10 mouse cellular contexts compared by ENCODE assay signal in the genomic region with DNA sequence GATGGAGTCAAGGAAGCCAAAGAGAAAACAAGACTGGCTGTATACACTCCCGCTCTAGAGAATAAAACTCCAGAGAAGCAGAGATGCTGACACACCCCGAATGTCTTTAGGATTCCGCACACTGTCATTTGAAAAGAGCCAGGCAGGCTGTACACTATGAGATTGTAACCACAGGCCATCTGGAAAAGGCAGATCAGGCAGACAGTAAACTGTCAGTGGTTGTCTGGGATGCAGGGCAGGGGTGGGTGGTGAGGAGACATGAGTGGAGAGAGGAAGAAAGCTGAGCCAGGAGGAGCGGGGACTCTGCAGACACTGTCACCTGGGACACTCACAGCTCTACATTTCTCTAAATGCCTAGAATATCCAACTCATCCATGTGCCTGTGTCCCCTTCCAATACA. TPM values are rescaled to one million over a fixed set of nuclear protein-coding genes. Genes with fewer than 3 reads are reported as not detected.
DNase-seq lines count a peak whose midpoint lies in the region; ATAC-seq and TF ChIP-seq lines count a peak whose summit lies in the region.
"Had no signal": no experiment of that assay in that cellular context is flagged by ENCODE, and none has a peak within 500 bp of the region (broad histone marks: within the 10 kb centered on the region; RNA-seq: fewer than 3 reads in every experiment).

No protein-coding gene starts in this region.

- DNase-seq in frontal cortex, postnatal 36 days (ENCODE audit: low spot score in 2 of 2), result peak; percentile 25 to 33
- no peak for DNase-seq in frontal cortex, postnatal 14 days (ENCODE audit: low spot score in 2 of 2)
- peak; percentile 60 for DNase-seq in lung, embryonic 14.5 days
- no peak for DNase-seq in lung, postnatal 14 days
- no peak for DNase-seq in liver, postnatal 0 days
- no peak for DNase-seq in forebrain, embryonic 11.5 days (ENCODE audit: low spot score)
- DNase-seq: adrenal gland, postnatal 10 days had no signal

- peak; percentile 38; the same call in 1 of the 2 replicates for TF ChIP-seq EP300 in liver, postnatal 0 days (IDR thresholded peaks at IDR 0.05; ENCODE audit: low read depth)

- peak overlapping the region; percentile 98 for H3K27ac ChIP-seq in lung, embryonic 14.5 days (ENCODE audit: low read depth)
- H3K27ac ChIP-seq in liver, postnatal 0 days (ENCODE audit: low read depth), result no peak overlapping the region
- H3K27ac ChIP-seq in forebrain, embryonic 11.5 days (ENCODE audit: low read depth, low read length), result no peak overlapping the region

- no peak for ATAC-seq in lung, embryonic 14.5 days (ENCODE audit: insufficient read depth)
- ATAC-seq in common myeloid progenitor, adult 5-6 weeks (replicated peaks; ENCODE audit: low read depth, poor library complexity, severe bottlenecking), result peak; percentile 87
- peak; percentile 50 for ATAC-seq in liver, postnatal 0 days
- ATAC-seq in erythroid progenitor cell, adult 5-6 weeks (replicated peaks; ENCODE audit: low FRiP score, poor library complexity, severe bottlenecking), result no peak
- no peak for ATAC-seq in forebrain, embryonic 11.5 days (replicated peaks; ENCODE audit: low FRiP score)
- ATAC-seq: CD4-positive, CD25-positive, alpha-beta regulatory T cell, adult 4 months had no signal

- H3K4me1 ChIP-seq in lung, embryonic 14.5 days (ENCODE audit: insufficient read depth), result peaks cover 56% of the 10 kb centered on the region
- H3K4me1 ChIP-seq in liver, postnatal 0 days (ENCODE audit: insufficient read depth), result peaks cover 2% of the 10 kb centered on the region; the same call in 1 of the 2 replicates
- H3K4me1 ChIP-seq in forebrain, embryonic 11.5 days (replicated peaks; ENCODE audit: control insufficient read depth, insufficient read depth, low read length), result no peaks in the 10 kb centered on the region

- no peak overlapping the region for H3K9ac ChIP-seq in lung, embryonic 14.5 days
- H3K9ac ChIP-seq in liver, postnatal 0 days (replicated peaks), result no peak overlapping the region; the same call in 1 of the 2 replicates
- no peak overlapping the region for H3K9ac ChIP-seq in forebrain, embryonic 11.5 days (ENCODE audit: low read length)

- H3K4me2 ChIP-seq in lung, embryonic 14.5 days, result no peak overlapping the region
- no peak overlapping the region for H3K4me2 ChIP-seq in liver, postnatal 0 days (ENCODE audit: low read depth, low read length)
- no peak overlapping the region for H3K4me2 ChIP-seq in forebrain, embryonic 11.5 days (ENCODE audit: low read depth, low read length, severe bottlenecking)

- 37% methylated on average over 4 of the region's 4 CpGs for WGBS in lung, embryonic 14.5 days
- 60% methylated on average over 4 of the region's 4 CpGs for WGBS in liver, postnatal 0 days (ENCODE audit: insufficient replicate concordance)
- 86% methylated on average over 4 of the region's 4 CpGs for WGBS in forebrain, embryonic 11.5 days

- H3K4me3 ChIP-seq in lung, embryonic 14.5 days (ENCODE audit: low read depth, low read length), result no peak overlapping the region
- H3K4me3 ChIP-seq in liver, postnatal 0 days (ENCODE audit: low read depth, low read length), result no peak overlapping the region
- H3K4me3 ChIP-seq in forebrain, embryonic 11.5 days (ENCODE audit: low read depth, low read length), result no peak overlapping the region

- H3K9me3 ChIP-seq in lung, embryonic 14.5 days (ENCODE audit: low read depth, low read length), result no peaks in the 10 kb centered on the region
- H3K9me3 ChIP-seq in liver, postnatal 0 days (ENCODE audit: low read length), result no peaks in the 10 kb centered on the region
- no peaks in the 10 kb centered on the region for H3K9me3 ChIP-seq in forebrain, embryonic 11.5 days (ENCODE audit: control insufficient read depth, low read length)

- no peaks in the 10 kb centered on the region for H3K27me3 ChIP-seq in lung, embryonic 14.5 days (ENCODE audit: insufficient read depth, low read length)
- no peaks in the 10 kb centered on the region for H3K27me3 ChIP-seq in liver, postnatal 0 days (ENCODE audit: insufficient read depth, low read length)
- no peaks in the 10 kb centered on the region for H3K27me3 ChIP-seq in forebrain, embryonic 11.5 days (ENCODE audit: control insufficient read depth, insufficient read depth, low read length)

- TF ChIP-seq CTCF in lung, embryonic 14.5 days (IDR thresholded peaks at IDR 0.05; ENCODE audit: low read depth), result no peak
- TF ChIP-seq CTCF in liver, postnatal 0 days (IDR thresholded peaks at IDR 0.05; ENCODE audit: low read depth), result no peak

- H3K36me3 ChIP-seq in lung, embryonic 14.5 days (ENCODE audit: insufficient read depth), result no peaks in the 10 kb centered on the region
- no peaks in the 10 kb centered on the region for H3K36me3 ChIP-seq in liver, postnatal 0 days (replicated peaks; ENCODE audit: insufficient read depth, low read length)
- no peaks in the 10 kb centered on the region for H3K36me3 ChIP-seq in forebrain, embryonic 11.5 days (ENCODE audit: control insufficient read depth, insufficient read depth, low read length)

RNA-seq across cellular contexts. Expression of a gene that starts 36.3 kb away (rescaled TPM):
- 25.0 and 26.2 TPM in 2 replicates for polyA plus RNA-seq in lung, embryonic 14.5 days (2014; fragmentation: Nextera tagmentation; extraction: Ambion mirVana)
- total RNA-seq in common myeloid progenitor, adult 5-6 weeks (2017), result 21.1 and 29.5 TPM in 2 replicates
- 7.8 and 8.1 TPM in 2 replicates for polyA plus RNA-seq in liver, postnatal 0 days (2015; fragmentation: Nextera tagmentation; extraction: Ambion mirVana)
- 7.6 and 9.2 TPM in 2 replicates for total RNA-seq in erythroid progenitor cell, adult 5-6 weeks (2015; ENCODE audit: low replicate concordance)
- 2.2 and 5.9 TPM in 2 replicates for total RNA-seq in erythroid progenitor cell, adult 5-6 weeks (2017; ENCODE audit: low replicate concordance)
- 15.6 and 16.7 TPM in 2 replicates for polyA plus RNA-seq in forebrain, embryonic 11.5 days (2014; fragmentation: Nextera tagmentation; extraction: Ambion mirVana)

Comparison
In these comparisons a context has a peak if more than half of its experiments do, and no peak if none do; other contexts are left out.
1. DNase-seq: peak in frontal cortex, postnatal 36 days (2 of 2) and lung, embryonic 14.5 days (single experiment); none in frontal cortex, postnatal 14 days (0 of 2), lung, postnatal 14 days (single experiment), liver, postnatal 0 days (single experiment) and forebrain, embryonic 11.5 days (single experiment).
2. ATAC-seq: peak in common myeloid progenitor, adult 5-6 weeks (single experiment) and liver, postnatal 0 days (single experiment); none in lung, embryonic 14.5 days (single experiment), erythroid progenitor cell, adult 5-6 weeks (single experiment) and forebrain, embryonic 11.5 days (single experiment).